Mouse (Mus musculus) CH12.LX (cell line): ENCODE data around the gene Meis2. TPM values are rescaled to one million over a fixed set of nuclear protein-coding genes. Genes with fewer than 3 reads are reported as not detected.

Experiments used
- DNase-seq: peaks from one replicate; pipeline ENCODE4 v3.0.0-alpha.2; 2013; ENCODE audit errors: extremely low read depth
- H3K27ac ChIP-seq: 2 replicates; pipeline ENCODE4 v1.5.1; 2012; ENCODE audit warnings: low read depth, mild to moderate bottlenecking, control low read depth, moderate library complexity; ENCODE audit not compliant: insufficient read depth
- H3K27me3 ChIP-seq: replicated peaks from 2 replicates; pipeline ENCODE3; 2012; ENCODE audit warnings: inconsistent platforms
- H3K36me3 ChIP-seq, 2 experiments: replicated peaks in 1 of 2; 2 replicates each; pipeline versions ENCODE3 to v1.6.1; 2012; ENCODE audit warnings: inconsistent platforms in 1 of 2, low read length in 1 of 2, mild to moderate bottlenecking in 1 of 2, mixed read lengths in 1 of 2, moderate library complexity in 1 of 2; ENCODE audit not compliant: control insufficient read depth in 1 of 2, insufficient read depth in 1 of 2
- H3K4me1 ChIP-seq, 2 experiments: 2 replicates each; pipeline ENCODE4 v1.6.1; 2012; ENCODE audit warnings: inconsistent platforms in 1 of 2, moderate library complexity in 1 of 2; ENCODE audit not compliant: insufficient read depth in 2 of 2, control insufficient read depth in 1 of 2
- H3K4me2 ChIP-seq: 2 replicates; pipeline ENCODE4 v1.6.1; 2012; ENCODE audit warnings: low read depth, mild to moderate bottlenecking, control low read depth; ENCODE audit not compliant: poor library complexity, insufficient read depth, severe bottlenecking
- H3K4me3 ChIP-seq, 3 experiments: fragments of 150-350 bp in 1 of 3; sonication (generic) in 1 of 3; replicated peaks in 1 of 3; 2 replicates each; pipeline versions ENCODE3 to v1.5.1; 2011 to 2012; ENCODE audit warnings: low read depth in 2 of 3, low read length in 2 of 3, mild to moderate bottlenecking in 2 of 3, moderate library complexity in 2 of 3, control low read depth in 1 of 3, improper control_type of control experiment in 1 of 3, inconsistent platforms in 1 of 3, mixed read lengths in 1 of 3; ENCODE audit not compliant: poor library complexity in 1 of 3
- H3K79me2 ChIP-seq: replicated peaks from 2 replicates; pipeline ENCODE4 v1.6.1; 2012; ENCODE audit warnings: mild to moderate bottlenecking, moderate library complexity; ENCODE audit not compliant: control insufficient read depth, poor library complexity, insufficient read depth, severe bottlenecking; ENCODE audit errors: extremely low read depth
- H3K9ac ChIP-seq: 2 replicates; pipeline ENCODE4 v1.6.1; 2012; ENCODE audit warnings: low read depth, mild to moderate bottlenecking, control low read depth, moderate library complexity; ENCODE audit not compliant: insufficient read depth
- H3K9me3 ChIP-seq: replicated peaks from 2 replicates; pipeline ENCODE3; 2012; ENCODE audit warnings: low read length, inconsistent platforms, mixed read lengths
- BHLHE40 ChIP-seq: IDR thresholded peaks from 2 replicates; pipeline ENCODE4 v1.6.1; 2011; ENCODE audit warnings: mild to moderate bottlenecking, low read depth, low read length, improper control_type of control experiment
- E2F4 ChIP-seq: IDR thresholded peaks from 2 replicates; pipeline ENCODE4 v1.6.1; 2011; ENCODE audit warnings: low read depth, low read length, improper control_type of control experiment; ENCODE audit not compliant: insufficient replicate concordance
- HCFC1 ChIP-seq: IDR thresholded peaks from 2 replicates; pipeline ENCODE4 v1.6.1; 2012; ENCODE audit warnings: low read depth, mild to moderate bottlenecking, inconsistent platforms, low read length, improper control_type of control experiment
- JUN ChIP-seq: IDR thresholded peaks from 2 replicates; pipeline ENCODE4 v1.6.1; 2011; ENCODE audit warnings: low read depth, mild to moderate bottlenecking, low read length, improper control_type of control experiment, moderate library complexity; ENCODE audit not compliant: insufficient read depth
- MAFK ChIP-seq: IDR thresholded peaks from 2 replicates; pipeline ENCODE4 v1.6.1; 2011; ENCODE audit warnings: low read length, improper control_type of control experiment; ENCODE audit not compliant: insufficient replicate concordance
- MAX ChIP-seq: IDR thresholded peaks from 2 replicates; pipeline ENCODE4 v1.6.1; 2011; ENCODE audit warnings: low read length, improper control_type of control experiment
- MAZ ChIP-seq: IDR thresholded peaks from 2 replicates; pipeline ENCODE4 v1.6.1; 2012; ENCODE audit warnings: low read depth, mild to moderate bottlenecking, inconsistent platforms, low read length, improper control_type of control experiment, moderate library complexity
- MXI1 ChIP-seq: IDR thresholded peaks from 2 replicates; pipeline ENCODE4 v1.6.1; 2011; ENCODE audit warnings: mild to moderate bottlenecking, low read depth, low read length, improper control_type of control experiment
- POLR2A ChIP-seq: IDR thresholded peaks from 2 replicates; pipeline ENCODE4 v1.6.1; 2011; ENCODE audit warnings: low read depth, mild to moderate bottlenecking, improper control_type of control experiment, low read length
- POLR2AphosphoS2 ChIP-seq: IDR thresholded peaks from 2 replicates; pipeline ENCODE4 v1.6.1; 2011; ENCODE audit warnings: low read depth, low read length, improper control_type of control experiment
- RCOR1 ChIP-seq: conservative IDR thresholded peaks from 2 replicates; pipeline ENCODE4 v1.6.1; 2012; ENCODE audit warnings: low read depth, mild to moderate bottlenecking, inconsistent platforms, low read length, improper control_type of control experiment
- SMC3 ChIP-seq: IDR thresholded peaks from 2 replicates; pipeline ENCODE4 v1.6.1; 2011; ENCODE audit warnings: low read depth, low read length, improper control_type of control experiment
- TCF12 ChIP-seq: IDR thresholded peaks from 2 replicates; pipeline ENCODE4 v1.6.1; 2014; ENCODE audit warnings: low read depth, mild to moderate bottlenecking, inconsistent platforms, low read length, improper control_type of control experiment
- ZMIZ1 ChIP-seq: IDR thresholded peaks from 2 replicates; pipeline ENCODE4 v1.6.1; 2012; ENCODE audit warnings: low read depth, mild to moderate bottlenecking, inconsistent platforms, low read length, improper control_type of control experiment
- dilution Hi-C: fragments of 300-500 bp; cut with MboI; formaldehyde crosslinking; loops from 2 replicates; pipeline ENCODE4 v1.14.3; 2020; ENCODE audit warnings: low sequenced_read_pairs; ENCODE audit not compliant: extremely low pct_unique_long_range_greater_than_20kb, extremely low pct_ligation_motif_present
- in situ Hi-C: fragments of 300-500 bp; cut with MboI; formaldehyde crosslinking; loops from 3 replicates; pipeline ENCODE4 v1.14.3; 2019; ENCODE audit warnings: low sequenced_read_pairs, low pct_ligation_motif_present, low pct_unique_long_range_greater_than_20kb, mixed read lengths
- polyA plus RNA-seq: library from polyadenylated mRNA; unstranded; fragments of >175 nt; gene quantifications from 2 replicates; pipeline ENCODE4 v1.2.1, GENCODE M21; 2012; ENCODE audit warnings: low read depth; ENCODE audit not compliant: insufficient read length
- total RNA-seq, 2 experiments: library from RNA; depleted of rRNA; stranded (reverse); fragments of 300-350 nt in 1 of 2; fragments of >200 nt in 1 of 2; gene quantifications; 2 replicates each; pipeline ENCODE4 v1.2.3; 2012 to 2014

Meis2 gene
- total and polyA plus RNA-seq, 3 experiments: not detected

- no peak overlapping the region for H3K4me2 ChIP-seq
- H3K79me2 ChIP-seq: no peaks in the 10 kb centered on the region
- H3K36me3 ChIP-seq: no peaks in the 10 kb centered on the region
- H3K4me1 ChIP-seq: no peaks in the 10 kb centered on the region
- H3K4me3 ChIP-seq: no peak overlapping the region
- H3K27ac ChIP-seq: no peak overlapping the region
- no peaks in the 10 kb centered on the region for H3K27me3 ChIP-seq
- in situ Hi-C loops (no loop called here), dilution Hi-C loops (no loop called here)
- DNase-seq: no peak
- no peaks in the 10 kb centered on the region for H3K9me3 ChIP-seq
- TF ChIP-seq POLR2AphosphoS2: no peak
- TF ChIP-seq E2F4: no peak
- H3K9ac ChIP-seq: no peak overlapping the region
Measured at GRCm38 (mm10) chr2:115852109-115852508, 213.5 kb downstream of the Meis2 start.

DNA sequence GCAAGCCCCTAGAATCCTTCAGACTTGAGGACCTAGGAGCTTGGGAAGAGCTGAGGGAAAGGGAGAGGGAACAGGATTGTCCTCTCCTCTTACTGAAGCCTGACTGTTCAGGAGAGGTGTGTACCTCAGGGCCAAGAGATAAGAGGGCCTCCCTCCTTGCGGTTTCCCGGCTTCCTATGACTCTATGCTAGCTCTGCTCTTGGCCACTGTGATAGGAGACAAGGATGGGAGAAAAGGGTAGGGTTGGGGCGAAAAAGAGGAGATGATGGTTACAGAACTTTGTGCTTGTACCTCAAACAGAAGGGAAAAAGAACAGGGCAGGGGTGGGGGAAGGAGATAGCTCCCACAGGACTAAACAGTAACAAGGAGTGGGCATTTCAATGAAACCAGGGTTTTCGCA, 214.7 kb downstream of the Meis2 start:
- H3K9me3 ChIP-seq: no peaks in the 10 kb centered on the region
- H3K27me3 ChIP-seq: no peaks in the 10 kb centered on the region
- dilution Hi-C loops (no loop called here), in situ Hi-C loops (no loop called here)
- no peak for DNase-seq
- no peak for TF ChIP-seq TCF12
- TF ChIP-seq HCFC1: no peak
- TF ChIP-seq MAZ: no peak
- no peak overlapping the region for H3K4me3 ChIP-seq
- no peaks in the 10 kb centered on the region for H3K36me3 ChIP-seq
- no peaks in the 10 kb centered on the region for H3K4me1 ChIP-seq
- H3K4me2 ChIP-seq: no peak overlapping the region
- H3K27ac ChIP-seq: no peak overlapping the region
- no peaks in the 10 kb centered on the region for H3K79me2 ChIP-seq
- H3K9ac ChIP-seq: no peak overlapping the region

DNA sequence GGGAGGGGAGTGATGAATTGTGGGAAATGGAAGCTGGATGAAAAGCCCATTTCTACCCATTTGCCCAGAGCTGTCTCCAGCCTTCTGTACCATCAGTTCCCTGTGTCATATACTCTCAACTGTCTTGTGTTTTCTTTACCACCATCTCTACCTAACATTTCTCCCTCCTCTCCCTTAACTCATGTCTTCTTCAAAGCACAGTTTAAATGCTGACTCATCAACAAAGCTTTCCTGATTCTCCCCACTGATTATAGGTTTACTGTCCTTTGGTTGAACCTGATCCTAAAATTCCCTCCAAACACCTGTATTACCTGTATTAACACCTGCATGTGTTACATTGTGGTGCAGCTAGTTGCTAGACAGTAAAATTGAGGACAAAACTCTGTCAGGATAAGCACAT, 222.8 kb downstream of the Meis2 start:
- Histone ChIP-seq H3K4me3 (no peak overlapping the region), H3K4me2 (no peak overlapping the region), H3K4me1 (no peaks in the 10 kb centered on the region), H3K36me3 (no peaks in the 10 kb centered on the region), H3K27ac (no peak overlapping the region), H3K27me3 (no peaks in the 10 kb centered on the region), H3K79me2 (no peaks in the 10 kb centered on the region), H3K9ac (no peak overlapping the region), H3K9me3 (no peaks in the 10 kb centered on the region)
- no peak for DNase-seq
- TF ChIP-seq SMC3: no peak
- TF ChIP-seq MAFK: 0 out of 2 replicates have a peak, but pooled peaks have one; percentile 50
- in situ Hi-C loops: no loop called here
- dilution Hi-C loops: no loop called here

DNA sequence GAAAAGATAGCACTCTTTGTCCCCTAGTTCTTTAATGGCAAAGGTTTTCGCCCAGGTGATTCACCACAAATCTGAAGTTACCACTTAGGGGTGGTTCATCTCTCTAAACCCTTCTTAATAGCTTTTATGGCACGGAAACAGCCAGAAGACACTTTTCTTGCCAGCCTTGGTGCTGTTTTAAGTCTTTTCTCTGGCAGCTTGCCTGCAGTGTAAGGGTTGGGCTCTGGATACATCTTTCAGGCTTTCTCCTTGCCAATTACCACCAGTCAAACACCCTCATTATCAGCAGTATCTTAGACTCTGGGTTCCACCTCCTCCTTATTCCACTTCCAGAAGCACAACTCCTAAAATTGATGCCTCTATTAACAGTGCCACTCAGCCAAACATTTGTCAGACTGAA, 229.6 kb downstream of the Meis2 start:
- no peaks in the 10 kb centered on the region for H3K9me3 ChIP-seq
- no peak overlapping the region for H3K27ac ChIP-seq
- TF ChIP-seq MAX: no peak
- no peak for TF ChIP-seq POLR2A
- TF ChIP-seq ZMIZ1: no peak
- TF ChIP-seq BHLHE40: no peak
- TF ChIP-seq RCOR1: no peak
- TF ChIP-seq MXI1: no peak
- no peak for TF ChIP-seq JUN
- no peaks in the 10 kb centered on the region for H3K4me1 ChIP-seq
- H3K79me2 ChIP-seq: no peaks in the 10 kb centered on the region
- DNase-seq: no peak
- H3K27me3 ChIP-seq: no peaks in the 10 kb centered on the region
- dilution Hi-C loops: no loop called here
- no peak overlapping the region for H3K4me3 ChIP-seq
- no peak overlapping the region for H3K4me2 ChIP-seq
- H3K9ac ChIP-seq: no peak overlapping the region
- no peaks in the 10 kb centered on the region for H3K36me3 ChIP-seq
- in situ Hi-C loops: no loop called here
